Mouse (Mus musculus) liver, embryonic 11.5 days (tissue): ENCODE data around the gene E2f1. TPM values are rescaled to one million over a fixed set of nuclear protein-coding genes. Genes with fewer than 3 reads are reported as not detected.

Source experiments
- ATAC-seq: fragments of 200-750 bp; cut with Nextera tagmentation; replicated peaks from 2 replicates; pipeline ENCODE4 v1.8.0; 2017; ENCODE audit warnings: moderate number of reproducible peaks, mild to moderate bottlenecking, moderate TSS enrichment, moderate library complexity; ENCODE audit not compliant: low FRiP score
- DNase-seq: peaks from one replicate; pipeline ENCODE4 v3.0.0-alpha.2; 2017; ENCODE audit warnings: low spot score
- H3K27ac ChIP-seq: fragments of 300-500 bp; sonication (generic); 2 replicates; pipeline ENCODE4 v1.5.1; 2014; ENCODE audit warnings: mild to moderate bottlenecking, low read depth, low read length, control low read depth
- H3K27me3 ChIP-seq: fragments of 300-500 bp; sonication (generic); replicated peaks from 2 replicates; pipeline ENCODE4 v1.6.1; 2014; ENCODE audit warnings: low read length, mixed read lengths; ENCODE audit not compliant: control insufficient read depth, insufficient read depth
- H3K36me3 ChIP-seq: fragments of 300-500 bp; sonication (generic); 2 replicates; pipeline ENCODE4 v1.6.1; 2014; ENCODE audit warnings: mild to moderate bottlenecking, low read length, moderate library complexity, mixed read lengths; ENCODE audit not compliant: control insufficient read depth, insufficient read depth
- H3K4me1 ChIP-seq: fragments of 300-500 bp; sonication (generic); replicated peaks from 2 replicates; pipeline ENCODE4 v1.6.1; 2014; ENCODE audit warnings: low read length, mixed read lengths; ENCODE audit not compliant: control insufficient read depth, insufficient read depth
- H3K4me2 ChIP-seq: fragments of 300-500 bp; sonication (generic); 2 replicates; pipeline ENCODE4 v1.6.1; 2014; ENCODE audit warnings: mild to moderate bottlenecking, control low read depth, moderate library complexity
- H3K4me3 ChIP-seq: fragments of 300-500 bp; sonication (generic); 2 replicates; pipeline ENCODE4 v1.5.1; 2014; ENCODE audit warnings: low read depth, low read length, control low read depth
- H3K9ac ChIP-seq: fragments of 300-500 bp; sonication (generic); 2 replicates; pipeline ENCODE4 v1.6.1; 2014; ENCODE audit warnings: low read depth, low read length, control low read depth
- H3K9me3 ChIP-seq: fragments of 300-500 bp; sonication (generic); 2 replicates; pipeline ENCODE4 v1.6.1; 2016; ENCODE audit warnings: low read length, inconsistent platforms, mixed read lengths; ENCODE audit not compliant: control insufficient read depth
- WGBS: fragments of 180-500 bp; shearing (Covaris S2); extraction: QIAGEN DNeasy Blood & Tissue Kit; methylation state at CpG from one replicate; pipeline ENCODE4 v1.1.7; 2014; 5-methylcytosine and 5-hydroxymethylcytosine counted together
- polyA plus RNA-seq: library from polyadenylated mRNA; unstranded; fragments of >200 nt; fragmentation: Nextera tagmentation; extraction: Ambion mirVana; gene quantifications from 2 replicates; pipeline ENCODE4 v1.2.1, GENCODE M21; 2014

Gene E2f1
- polyA plus RNA-seq, 1 experiment from 2014 or later = 14.0 TPM

- 33% methylated on average over 3 of the region's 3 CpGs for WGBS
- ATAC-seq (no peak), DNase-seq (no peak)
Measured at GRCm38 (mm10) chr2:154538710-154539109, 31.0 kb downstream of the E2f1 start.

DNA sequence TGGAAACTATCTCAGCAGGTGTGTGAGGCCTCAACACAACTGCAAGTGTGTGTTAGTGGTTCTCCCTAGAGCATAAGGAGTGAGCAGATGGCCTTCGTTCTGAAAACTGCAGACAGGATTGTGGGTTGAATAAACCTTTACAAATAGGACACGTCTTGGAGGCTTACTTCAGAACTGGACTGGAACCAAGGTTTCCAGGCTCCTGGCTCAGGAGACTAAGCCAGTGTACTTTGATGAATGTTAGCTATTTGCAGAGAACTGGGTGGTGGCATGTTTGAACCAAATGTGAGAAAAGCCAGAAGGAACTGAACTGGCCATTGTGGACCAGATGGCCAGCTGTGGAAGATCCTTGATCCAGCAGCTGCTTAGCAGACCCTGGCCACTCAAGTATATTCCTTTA lies 31.4 kb downstream of the E2f1 start:
- peaks cover 2% of the 10 kb centered on the region; the same call in 1 of the 2 replicates for H3K9me3 ChIP-seq
- H3K36me3 ChIP-seq = peaks cover 19% of the 10 kb centered on the region; the same call in 1 of the 2 replicates
- H3K4me1 ChIP-seq = 0 out of 2 replicates have a peak, but pooled peaks cover 4% of the 10 kb centered on the region
- no peaks in the 10 kb centered on the region for H3K27me3 ChIP-seq
- DNase-seq (no peak), ATAC-seq (no peak)
- no peak overlapping the region for H3K9ac ChIP-seq
- 76% methylated on average over 2 of the region's 2 CpGs for WGBS
- no peak overlapping the region for H3K27ac ChIP-seq
- no peak overlapping the region for H3K4me3 ChIP-seq
- H3K4me2 ChIP-seq = no peak overlapping the region

More at GRCm38 (mm10) chr2:154538710-154539109, 31.0 kb downstream of the E2f1 start:
- Histone ChIP-seq H3K9ac (no peak overlapping the region), H3K27ac (no peak overlapping the region), H3K4me3 (no peak overlapping the region), H3K27me3 (no peaks in the 10 kb centered on the region), H3K9me3 (peaks cover 2% of the 10 kb centered on the region; the same call in 1 of the 2 replicates), H3K4me1 (0 out of 2 replicates have a peak, but pooled peaks cover 4% of the 10 kb centered on the region), H3K36me3 (peaks cover 19% of the 10 kb centered on the region; the same call in 1 of the 2 replicates), H3K4me2 (no peak overlapping the region)

DNA sequence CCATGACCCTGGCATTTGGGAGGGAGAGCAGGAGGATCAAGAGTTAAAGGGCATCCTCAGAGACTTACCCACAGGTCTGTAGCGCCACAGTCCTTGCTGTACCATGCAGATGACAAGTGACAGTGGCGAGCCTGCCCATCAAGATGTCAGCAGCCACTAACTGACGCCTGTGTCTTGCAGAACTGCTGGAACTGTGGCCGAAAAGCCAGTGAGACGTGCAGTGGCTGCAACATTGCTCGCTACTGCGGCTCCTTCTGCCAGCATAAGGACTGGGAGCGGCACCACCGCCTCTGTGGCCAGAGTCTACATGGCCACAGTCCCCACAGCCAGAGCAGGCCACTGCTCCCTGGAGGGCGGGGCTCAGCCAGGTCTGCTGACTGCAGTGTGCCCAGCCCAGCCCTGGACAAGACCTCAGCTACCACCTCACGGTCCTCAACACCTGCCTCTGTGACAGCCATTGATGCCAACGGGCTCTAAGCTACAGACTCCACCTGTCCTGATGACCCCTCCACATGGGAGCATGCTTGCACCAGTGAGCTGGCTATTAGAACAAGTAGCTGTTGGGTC lies 34.9 kb downstream of the E2f1 start:
- Histone ChIP-seq H3K9ac (no peak overlapping the region), H3K27ac (no peak overlapping the region), H3K4me1 (0 out of 2 replicates have a peak, but pooled peaks cover 4% of the 10 kb centered on the region), H3K4me2 (no peak overlapping the region), H3K9me3 (no peaks in the 10 kb centered on the region), H3K36me3 (peaks cover 31% of the 10 kb centered on the region; the same call in 1 of the 2 replicates), H3K27me3 (no peaks in the 10 kb centered on the region), H3K4me3 (no peak overlapping the region)
- ATAC-seq = 0 out of 2 replicates have a peak, but pooled peaks have one; percentile 47
- 87% methylated on average over 12 of the region's 12 CpGs for WGBS
- DNase-seq = no peak

DNA sequence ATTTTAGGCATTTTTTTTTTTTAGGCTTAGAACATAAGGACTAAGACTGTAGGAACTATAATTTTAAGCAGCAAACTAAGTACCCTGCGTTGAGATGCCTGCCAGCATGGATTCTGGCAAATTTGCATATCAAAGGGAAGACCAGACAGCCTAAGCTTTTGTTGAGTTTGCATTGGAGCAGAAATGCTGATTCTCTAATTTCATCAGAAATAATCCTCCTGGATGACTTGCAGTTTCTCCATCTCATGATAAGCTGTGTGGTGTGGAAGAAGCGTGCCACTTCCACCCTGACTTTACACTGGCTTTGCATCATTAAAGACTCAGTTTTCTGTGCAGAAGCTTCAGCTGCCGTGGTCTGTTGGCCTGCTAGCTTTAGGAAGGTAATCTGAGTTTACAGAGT lies 36.8 kb downstream of the E2f1 start:
- no peak overlapping the region for H3K9ac ChIP-seq
- H3K4me2 ChIP-seq = no peak overlapping the region
- no peaks in the 10 kb centered on the region for H3K4me1 ChIP-seq
- 66% methylated on average over 3 of the region's 3 CpGs for WGBS
- peaks cover 32% of the 10 kb centered on the region; the same call in 1 of the 2 replicates for H3K36me3 ChIP-seq
- no peak overlapping the region for H3K27ac ChIP-seq
- no peak for ATAC-seq
- H3K27me3 ChIP-seq = no peaks in the 10 kb centered on the region
- no peak for DNase-seq
- no peak overlapping the region for H3K4me3 ChIP-seq
- no peaks in the 10 kb centered on the region for H3K9me3 ChIP-seq

DNA sequence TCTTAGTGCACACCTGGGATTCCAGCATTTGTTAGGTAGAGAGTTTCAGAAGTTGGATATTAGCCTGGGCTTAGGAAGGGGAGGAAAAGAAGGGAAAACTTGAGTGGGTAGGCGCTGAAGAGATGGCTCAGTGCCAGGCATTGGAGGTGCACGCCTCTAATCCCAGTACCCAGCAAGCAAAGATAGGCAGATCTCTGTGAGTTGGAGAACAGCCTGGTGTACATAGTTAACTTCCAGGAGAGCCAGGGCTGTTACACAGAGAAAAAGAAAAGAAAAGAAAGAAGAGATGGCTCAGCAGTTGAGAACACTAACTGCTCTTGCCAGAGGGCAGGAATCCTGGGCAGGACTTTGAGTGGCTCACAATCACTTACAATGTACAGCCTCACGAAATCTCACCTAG lies 43.2 kb downstream of the E2f1 start:
- ATAC-seq (no peak), DNase-seq (no peak)
- Histone ChIP-seq H3K9ac (no peak overlapping the region), H3K36me3 (peaks cover 24% of the 10 kb centered on the region; the same call in 1 of the 2 replicates), H3K9me3 (no peaks in the 10 kb centered on the region), H3K4me3 (no peak overlapping the region), H3K27ac (no peak overlapping the region), H3K4me1 (no peaks in the 10 kb centered on the region), H3K4me2 (no peak overlapping the region), H3K27me3 (no peaks in the 10 kb centered on the region)
- 92% methylated on average over 3 of the region's 3 CpGs for WGBS

DNA sequence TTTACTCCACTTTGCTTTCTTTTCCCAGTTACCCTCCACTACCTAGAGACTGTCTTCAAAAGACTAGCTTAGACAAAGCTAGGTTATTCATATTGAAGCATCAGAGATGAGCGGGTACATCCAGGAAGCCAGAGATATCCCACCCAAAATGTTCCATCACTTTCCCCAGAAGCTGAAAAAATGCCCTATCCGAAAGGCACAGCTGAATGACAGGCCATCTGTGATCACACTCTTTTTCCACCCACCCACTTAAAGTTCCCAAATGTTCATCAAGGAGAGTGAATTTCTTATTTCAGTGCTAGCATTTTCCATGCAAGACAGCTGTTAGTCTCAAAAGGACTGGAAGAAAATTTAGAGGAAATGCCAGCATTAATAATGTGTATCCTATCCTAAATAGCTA lies 44.4 kb downstream of the E2f1 start:
- ATAC-seq = no peak

DNA sequence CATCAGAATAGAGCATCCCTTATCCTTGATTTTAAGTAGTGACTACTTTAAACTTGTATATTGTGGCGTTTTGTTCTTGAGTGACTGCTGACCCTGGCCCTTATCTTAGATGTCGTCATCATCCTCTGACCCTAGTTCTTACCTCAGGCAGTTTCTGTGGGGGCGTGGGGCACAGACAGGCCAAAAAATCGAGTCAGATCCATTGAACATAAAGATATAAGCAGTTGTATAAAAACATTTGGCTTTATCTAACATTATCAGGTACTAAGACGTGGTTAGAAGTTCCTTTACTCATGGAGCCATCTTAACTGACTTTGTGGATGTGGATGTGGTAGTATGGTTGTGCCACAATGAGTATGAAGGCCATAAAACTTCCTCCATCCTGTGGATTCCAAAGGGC lies 47.4 kb downstream of the E2f1 start:
- H3K9ac ChIP-seq = no peak overlapping the region
- ATAC-seq = no peak
- no peak overlapping the region for H3K27ac ChIP-seq
- peaks cover 13% of the 10 kb centered on the region; the same call in 1 of the 2 replicates for H3K36me3 ChIP-seq
- H3K4me1 ChIP-seq = no peaks in the 10 kb centered on the region
- no peak overlapping the region for H3K4me2 ChIP-seq
- H3K27me3 ChIP-seq = no peaks in the 10 kb centered on the region
- no peak overlapping the region for H3K4me3 ChIP-seq
- WGBS = 66% methylated on average over 5 of the region's 5 CpGs
- H3K9me3 ChIP-seq = no peaks in the 10 kb centered on the region
- DNase-seq = no peak

More for the DNA sequence above, 44.4 kb downstream of the E2f1 start:
- Histone ChIP-seq H3K27me3 (no peaks in the 10 kb centered on the region), H3K9ac (no peak overlapping the region), H3K9me3 (no peaks in the 10 kb centered on the region), H3K4me2 (no peak overlapping the region), H3K4me3 (no peak overlapping the region), H3K4me1 (no peaks in the 10 kb centered on the region), H3K27ac (no peak overlapping the region), H3K36me3 (peaks cover 17% of the 10 kb centered on the region; the same call in 1 of the 2 replicates)
- WGBS = 92% methylated on average over 2 of the region's 2 CpGs
- no peak for DNase-seq

DNA sequence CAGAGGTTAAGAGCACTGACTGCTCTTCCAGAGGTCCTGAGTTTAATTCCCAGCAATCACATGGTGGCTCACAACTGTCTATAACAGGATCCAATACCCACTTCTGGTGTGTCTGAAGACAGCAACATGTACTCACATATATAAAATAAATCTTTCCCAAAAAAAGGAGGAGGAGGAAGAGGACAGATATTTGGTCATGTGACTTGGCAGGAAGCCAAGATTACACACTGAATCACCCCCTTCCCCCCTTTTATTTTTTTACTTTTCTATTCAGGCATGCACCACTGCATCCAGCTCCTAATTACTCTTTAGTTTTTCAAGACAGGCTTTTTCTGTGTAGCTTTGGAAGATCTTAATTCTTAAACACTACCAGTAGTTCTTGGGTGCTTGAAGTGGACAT lies 48.2 kb downstream of the E2f1 start:
- peaks cover 11% of the 10 kb centered on the region; the same call in 1 of the 2 replicates for H3K36me3 ChIP-seq
- DNase-seq (no peak), ATAC-seq (no peak)
- H3K9me3 ChIP-seq = no peaks in the 10 kb centered on the region
- H3K27me3 ChIP-seq = no peaks in the 10 kb centered on the region
- no peak overlapping the region for H3K4me2 ChIP-seq
- no peak overlapping the region for H3K4me3 ChIP-seq
- H3K9ac ChIP-seq = no peak overlapping the region
- H3K4me1 ChIP-seq = no peaks in the 10 kb centered on the region
- no peak overlapping the region for H3K27ac ChIP-seq

- 92% methylated on average over 5 of the region's 5 CpGs for WGBS
- no peaks in the 10 kb centered on the region for H3K9me3 ChIP-seq
- no peak for DNase-seq
- ATAC-seq = no peak
- H3K9ac ChIP-seq = no peak overlapping the region
- no peaks in the 10 kb centered on the region for H3K4me1 ChIP-seq
- no peak overlapping the region for H3K27ac ChIP-seq
- no peaks in the 10 kb centered on the region for H3K27me3 ChIP-seq
- H3K4me3 ChIP-seq = no peak overlapping the region
- H3K36me3 ChIP-seq = no peaks in the 10 kb centered on the region
- no peak overlapping the region for H3K4me2 ChIP-seq
Measured at GRCm38 (mm10) chr2:154517424-154517823, 52.3 kb downstream of the E2f1 start.
